Mouse (Mus musculus): ENCODE measurements around the gene Ly6g6c.

- TF ChIP-seq CTCF (IDR thresholded peaks at IDR 0.05; ENCODE audit: control insufficient read depth, insufficient read depth, insufficient replicate concordance, low read depth, low read length) (no peak), POLR2A (IDR thresholded peaks at IDR 0.05; ENCODE audit: control insufficient read depth, low read depth, low read length) (no peak)
These were observed 41.4 kb upstream of the Ly6g6c start for GRCm38 (mm10) chr17:35023756-35024155.
